In the genomic region with DNA sequence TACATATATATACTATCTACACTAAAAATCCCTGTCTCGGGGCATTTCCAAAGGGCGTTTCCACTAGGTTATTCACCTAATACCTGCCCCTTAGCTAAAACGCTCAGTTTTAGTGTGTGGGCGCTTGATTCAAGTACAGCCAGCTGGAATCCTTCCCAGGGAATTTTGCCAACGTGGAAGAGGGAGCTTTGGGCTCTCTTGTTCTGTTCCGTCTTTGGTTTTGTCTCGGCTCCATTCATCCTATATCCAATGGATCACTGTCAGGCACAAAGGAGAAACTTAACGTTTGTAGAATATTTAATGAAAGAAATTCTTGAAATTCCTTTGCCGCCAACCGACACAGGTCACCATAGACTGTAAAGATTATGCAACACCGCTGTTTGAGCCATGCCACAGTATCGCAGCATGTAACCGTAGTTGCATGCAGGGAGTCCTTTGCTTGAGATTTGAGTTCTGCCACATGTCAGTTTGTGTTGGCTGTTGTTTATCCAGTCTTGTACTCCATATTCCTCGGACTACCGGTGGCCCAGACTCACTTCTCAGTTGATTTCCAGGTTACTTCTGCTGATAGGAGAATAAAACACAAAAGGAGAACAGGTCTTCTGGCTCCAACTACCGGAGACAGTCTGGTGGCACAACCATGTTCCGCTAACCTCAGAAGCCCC, we compare ENCODE assay signal across 10 mouse cellular contexts. TPM values are rescaled to one million over a fixed set of nuclear protein-coding genes. Genes with fewer than 3 reads are reported as not detected.
DNase-seq lines count a peak whose midpoint lies in the region; ATAC-seq and TF ChIP-seq lines count a peak whose summit lies in the region.
"Had no signal": no experiment of that assay in that cellular context is flagged by ENCODE, and none has a peak within 500 bp of the region (broad histone marks: within the 10 kb centered on the region; RNA-seq: fewer than 3 reads in every experiment).

No protein-coding gene starts in this region.

- H3K27ac ChIP-seq in forebrain, postnatal 0 days (ENCODE audit: low read depth, low read length), result no peak overlapping the region
- H3K27ac ChIP-seq in lung, embryonic 16.5 days (ENCODE audit: low read length), result peak overlapping the region; percentile 81

- no peak for TF ChIP-seq CTCF in forebrain, postnatal 0 days (IDR thresholded peaks at IDR 0.05; ENCODE audit: low read depth)

- 20% methylated on average over 17 of the region's 17 CpGs for WGBS in forebrain, postnatal 0 days
- WGBS in lung, embryonic 16.5 days, result 26% methylated on average over 17 of the region's 17 CpGs

- peak overlapping the region; percentile 45 for H3K4me2 ChIP-seq in forebrain, postnatal 0 days (ENCODE audit: low read depth)
- peak overlapping the region; percentile 45 for H3K4me2 ChIP-seq in lung, embryonic 16.5 days (ENCODE audit: low read depth, low read length)

- peak; percentile 39 for DNase-seq in gastrocnemius, postnatal 10 days
- DNase-seq in gastrocnemius, adult 18-20 months (ENCODE audit: low spot score), result no peak
- peak; percentile 66 for DNase-seq in adrenal gland, postnatal 25 days
- DNase-seq in forebrain, postnatal 0 days, result peak; percentile 75
- DNase-seq in kidney, adult 9 months, result peak; percentile 79
- peak; percentile 69 for DNase-seq in right cerebral cortex, postnatal 4 days
- no peak for DNase-seq in spleen, adult 12 weeks (ENCODE audit: low spot score)

- ATAC-seq in forebrain, postnatal 0 days, result peak; percentile 48
- peak; percentile 86 for ATAC-seq in lung, embryonic 16.5 days (ENCODE audit: low read depth)

- peak overlapping the region; percentile 26 for H3K4me3 ChIP-seq in forebrain, postnatal 0 days (ENCODE audit: low read depth, low read length)
- peak overlapping the region; percentile 13 for H3K4me3 ChIP-seq in lung, embryonic 16.5 days (ENCODE audit: low read length)
- H3K4me3 ChIP-seq: erythroblast, embryonic 14.5 days; myocyte had no signal

- H3K9ac ChIP-seq in forebrain, postnatal 0 days, result peak overlapping the region; percentile 6; the same call in 1 of the 2 replicates
- peak overlapping the region; percentile 22; the same call in 1 of the 2 replicates for H3K9ac ChIP-seq in lung, embryonic 16.5 days (ENCODE audit: low read length)

- H3K36me3 ChIP-seq in forebrain, postnatal 0 days (ENCODE audit: insufficient read depth), result no peaks in the 10 kb centered on the region
- H3K36me3 ChIP-seq in lung, embryonic 16.5 days (ENCODE audit: control insufficient read depth, insufficient read depth, low read length), result no peaks in the 10 kb centered on the region

- H3K4me1 ChIP-seq in forebrain, postnatal 0 days (ENCODE audit: insufficient read depth), result peaks cover 7% of the 10 kb centered on the region; the same call in 1 of the 2 replicates
- peaks cover 3% of the 10 kb centered on the region; the same call in 1 of the 2 replicates for H3K4me1 ChIP-seq in lung, embryonic 16.5 days (replicated peaks; ENCODE audit: control insufficient read depth, insufficient read depth, low read length)

- H3K9me3 ChIP-seq in forebrain, postnatal 0 days (ENCODE audit: low read length), result no peaks in the 10 kb centered on the region
- no peaks in the 10 kb centered on the region for H3K9me3 ChIP-seq in lung, embryonic 16.5 days (ENCODE audit: control insufficient read depth, low read length)

- no peaks in the 10 kb centered on the region for H3K27me3 ChIP-seq in forebrain, postnatal 0 days (ENCODE audit: insufficient read depth, low read length)
- H3K27me3 ChIP-seq in lung, embryonic 16.5 days (ENCODE audit: control insufficient read depth, insufficient read depth, low read depth, low read length), result no peaks in the 10 kb centered on the region

RNA-seq across cellular contexts. Expression of gene Sap30, which starts 11.3 kb away (rescaled TPM):
- total RNA-seq in gastrocnemius, postnatal 10 days (2021), result 10 to 100 TPM; 33.6 to 35.9 TPM
- 10 to 100 TPM in 1 of 2 experiments, 1 to 10 TPM in 1; 6.7 to 14.4 TPM for total RNA-seq in gastrocnemius, adult 18-20 months (2021)
- 12.4 and 15.1 TPM in 2 replicates for total RNA-seq in adrenal gland, postnatal 25 days (2021)
- total RNA-seq in forebrain, postnatal 0 days (2014; rRNA removed), result 28.4 and 42.0 TPM in 2 replicates
- 29.0 and 41.5 TPM in 2 replicates for polyA plus RNA-seq in forebrain, postnatal 0 days (2015; fragmentation: Nextera tagmentation; extraction: Ambion mirVana)
- 26.7 and 28.1 TPM in 2 replicates for polyA plus RNA-seq in lung, embryonic 16.5 days (2015; fragmentation: Nextera tagmentation; extraction: Ambion mirVana)

RNA-seq across cellular contexts. Expression of gene Hmgb2, which starts 12.7 kb away (rescaled TPM):
- 10 to 100 TPM; 47.8 to 57.6 TPM for total RNA-seq in gastrocnemius, postnatal 10 days (2021)
- total RNA-seq in gastrocnemius, adult 18-20 months (2021), result 1 to 10 TPM; 2.8 to 5.0 TPM
- 28.0 and 35.7 TPM in 2 replicates for total RNA-seq in adrenal gland, postnatal 25 days (2021)
- 17.2 and 27.8 TPM in 2 replicates for total RNA-seq in forebrain, postnatal 0 days (2014; rRNA removed)
- 61.1 and 74.8 TPM in 2 replicates for polyA plus RNA-seq in forebrain, postnatal 0 days (2015; fragmentation: Nextera tagmentation; extraction: Ambion mirVana)
- polyA plus RNA-seq in lung, embryonic 16.5 days (2015; fragmentation: Nextera tagmentation; extraction: Ambion mirVana), result 440 and 491 TPM in 2 replicates

RNA-seq across cellular contexts. Expression of gene Scrg1, which starts 43.3 kb away (rescaled TPM):
- total RNA-seq in gastrocnemius, postnatal 10 days (2021), result not detected
- not detected for total RNA-seq in gastrocnemius, adult 18-20 months (2021)
- not detected in 2 replicates for total RNA-seq in adrenal gland, postnatal 25 days (2021)
- 15.4 and 20.4 TPM in 2 replicates for total RNA-seq in forebrain, postnatal 0 days (2014; rRNA removed)
- 39.8 and 44.4 TPM in 2 replicates for polyA plus RNA-seq in forebrain, postnatal 0 days (2015; fragmentation: Nextera tagmentation; extraction: Ambion mirVana)
- 0.64 and 0.68 TPM in 2 replicates for polyA plus RNA-seq in lung, embryonic 16.5 days (2015; fragmentation: Nextera tagmentation; extraction: Ambion mirVana)
- polyA plus RNA-seq: erythroblast, embryonic 14.5 days; myocyte had no signal

Comparison
In these comparisons a context has a peak if more than half of its experiments do, and no peak if none do; other contexts are left out.
1. DNase-seq: peak in gastrocnemius, postnatal 10 days (single experiment), adrenal gland, postnatal 25 days (single experiment), forebrain, postnatal 0 days (single experiment), kidney, adult 9 months (single experiment) and right cerebral cortex, postnatal 4 days (single experiment); none in gastrocnemius, adult 18-20 months (single experiment) and spleen, adult 12 weeks (single experiment).